Comparison of ENCODE assay signal across 22 mouse cellular contexts in genomic region chr6:91655244-91655643, GRCm38 (mm10). TPM values are rescaled to one million over a fixed set of nuclear protein-coding genes. Genes with fewer than 3 reads are reported as not detected.
DNase-seq lines count a peak whose midpoint lies in the region; ATAC-seq and TF ChIP-seq lines count a peak whose summit lies in the region.
"Had no signal": no experiment of that assay in that cellular context is flagged by ENCODE, and none has a peak within 500 bp of the region (broad histone marks: within the 10 kb centered on the region; RNA-seq: fewer than 3 reads in every experiment).

No protein-coding gene starts in this region.

- H3K9me3 ChIP-seq in kidney, postnatal 0 days (replicated peaks; ENCODE audit: low read length): no peaks in the 10 kb centered on the region
- no peaks in the 10 kb centered on the region for H3K9me3 ChIP-seq in embryonic facial prominence, embryonic 10.5 days
- H3K9me3 ChIP-seq: embryonic facial prominence, embryonic 15.5 days; forebrain, embryonic 10.5 days; intestine, embryonic 15.5 days had no signal

- H3K4me3 ChIP-seq in kidney, postnatal 0 days (replicated peaks; ENCODE audit: low read depth, low read length): no peak overlapping the region
- H3K4me3 ChIP-seq in embryonic facial prominence, embryonic 10.5 days: no peak overlapping the region
- H3K4me3 ChIP-seq: embryonic facial prominence, embryonic 15.5 days; forebrain, embryonic 10.5 days; intestine, embryonic 15.5 days had no signal

- 44% methylated on average over 3 of the region's 3 CpGs for WGBS in kidney, postnatal 0 days
- 48% methylated on average over 3 of the region's 3 CpGs for WGBS in embryonic facial prominence, embryonic 10.5 days

- no peak overlapping the region for H3K9ac ChIP-seq in kidney, postnatal 0 days (ENCODE audit: low read depth, low read length)
- H3K9ac ChIP-seq: embryonic facial prominence, embryonic 15.5 days; hindbrain, embryonic 14.5 days; intestine, embryonic 15.5 days had no signal

- peak; percentile 14; the same call in 1 of the 2 replicates for TF ChIP-seq CTCF in kidney, postnatal 0 days (IDR thresholded peaks at IDR 0.05; ENCODE audit: low read depth)

- no peaks in the 10 kb centered on the region for H3K36me3 ChIP-seq in kidney, postnatal 0 days (ENCODE audit: insufficient read depth, low read length)
- no peaks in the 10 kb centered on the region for H3K36me3 ChIP-seq in embryonic facial prominence, embryonic 10.5 days (replicated peaks)
- H3K36me3 ChIP-seq: embryonic facial prominence, embryonic 15.5 days; forebrain, embryonic 10.5 days; intestine, embryonic 15.5 days had no signal

- ATAC-seq in kidney, postnatal 0 days (replicated peaks; ENCODE audit: low FRiP score, low read depth): no peak
- peak; percentile 39; the same call in 1 of the 2 replicates for ATAC-seq in megakaryocyte-erythroid progenitor cell, adult 5-6 weeks (replicated peaks; ENCODE audit: low FRiP score, low TSS enrichment, poor library complexity, severe bottlenecking)
- ATAC-seq: intestine, embryonic 15.5 days; midbrain, embryonic 16.5 days had no signal

- H3K27me3 ChIP-seq in kidney, postnatal 0 days (ENCODE audit: insufficient read depth, low read length): no peaks in the 10 kb centered on the region
- no peaks in the 10 kb centered on the region for H3K27me3 ChIP-seq in embryonic facial prominence, embryonic 10.5 days (replicated peaks; ENCODE audit: low read depth, poor library complexity, severe bottlenecking)
- H3K27me3 ChIP-seq: CH12.LX; embryonic facial prominence, embryonic 15.5 days; intestine, embryonic 15.5 days had no signal

- H3K27ac ChIP-seq in kidney, postnatal 0 days: no peak overlapping the region
- 0 out of 2 replicates have a peak overlapping the region, but pooled peaks have one; percentile 19 for H3K27ac ChIP-seq in embryonic facial prominence, embryonic 10.5 days (replicated peaks)
- H3K27ac ChIP-seq: embryonic facial prominence, embryonic 15.5 days; forebrain, embryonic 10.5 days; hindbrain, embryonic 14.5 days; intestine, embryonic 15.5 days; macrophage had no signal

- H3K4me1 ChIP-seq in kidney, postnatal 0 days (replicated peaks; ENCODE audit: insufficient read depth, low read length): peaks cover 6% of the 10 kb centered on the region
- peaks cover 16% of the 10 kb centered on the region for H3K4me1 ChIP-seq in embryonic facial prominence, embryonic 10.5 days

- DNase-seq in cerebellum, postnatal 10 days: peak; percentile 30 to 33
- no peak for DNase-seq in cerebellum, postnatal 36 days
- no peak for DNase-seq in kidney, postnatal 0 days (ENCODE audit: low spot score)
- DNase-seq in kidney, adult 11 months: no peak
- no peak for DNase-seq in embryonic facial prominence, embryonic 10.5 days (ENCODE audit: low spot score)
- no peak for DNase-seq in thymus, postnatal 0 days (ENCODE audit: low spot score)
- DNase-seq in urinary bladder, adult 2 months (ENCODE audit: low spot score): no peak
- DNase-seq: adrenal gland, postnatal 14 days; cerebellum, adult 11-12 months; gastrocnemius, postnatal 10 days; left cerebral cortex, postnatal 4 days; lung, adult 18-20 months; spleen, adult 18-20 months; thymus, adult 2 months had no signal

- no peak overlapping the region for H3K4me2 ChIP-seq in kidney, postnatal 0 days (ENCODE audit: low read length)
- H3K4me2 ChIP-seq: embryonic facial prominence, embryonic 15.5 days; hindbrain, embryonic 14.5 days; intestine, embryonic 15.5 days had no signal

RNA-seq across cellular contexts. Expression of gene Slc6a6, which starts 28.6 kb away (rescaled TPM):
- 106 and 121 TPM in 2 replicates for polyA plus RNA-seq in kidney, postnatal 0 days (2015; fragmentation: Nextera tagmentation; extraction: Ambion mirVana)
- 55.5 and 59.2 TPM in 2 replicates for polyA plus RNA-seq in embryonic facial prominence, embryonic 10.5 days (2016; fragmentation: Nextera tagmentation; extraction: Ambion mirVana)
- total RNA-seq in megakaryocyte-erythroid progenitor cell, adult 5-6 weeks (2014; fragmentation: Nextera tagmentation): 34.0 and 48.8 TPM in 2 replicates
- 19.8 and 21.3 TPM in 2 replicates for total RNA-seq in megakaryocyte-erythroid progenitor cell, adult 5-6 weeks (2017)
- polyA plus RNA-seq in thymus, postnatal 0 days (2015; fragmentation: Nextera tagmentation; extraction: Ambion mirVana): 43.0 and 63.3 TPM in 2 replicates
- polyA plus RNA-seq in urinary bladder, adult 2 months (2012; rRNA removed): 55.0 and 73.2 TPM in 2 replicates

Comparison
In these comparisons a context has a peak if more than half of its experiments do, and no peak if none do; other contexts are left out.
1. DNase-seq: peak in cerebellum, postnatal 10 days (2 of 2); none in cerebellum, postnatal 36 days (0 of 2), kidney, postnatal 0 days (single experiment), kidney, adult 11 months (single experiment), embryonic facial prominence, embryonic 10.5 days (single experiment), thymus, postnatal 0 days (single experiment) and urinary bladder, adult 2 months (single experiment).